Comparison of ENCODE assay signal across 11 mouse cellular contexts in the genomic region with DNA sequence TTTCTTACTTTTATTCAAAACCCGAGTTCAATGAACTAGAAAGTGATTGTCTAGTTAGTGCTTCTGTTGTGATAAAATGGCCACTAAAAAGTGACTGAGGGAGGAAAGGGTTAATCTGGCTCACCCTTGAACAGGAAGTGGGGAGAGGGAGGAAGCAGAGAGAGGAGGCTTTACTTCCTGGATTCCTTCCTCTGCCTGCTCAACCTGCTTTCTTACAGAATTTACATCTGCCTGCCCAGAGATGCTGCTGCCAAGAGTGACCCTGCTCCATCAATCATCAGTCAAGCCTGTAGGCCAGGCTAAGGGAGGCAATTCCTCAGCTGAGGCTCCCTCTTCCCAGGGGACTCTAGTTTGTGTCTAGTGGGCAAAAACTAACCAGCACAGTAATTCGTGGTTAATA.
DNase-seq lines count a peak whose midpoint lies in the region; ATAC-seq and TF ChIP-seq lines count a peak whose summit lies in the region.
"Had no signal": no experiment of that assay in that cellular context is flagged by ENCODE, and none has a peak within 500 bp of the region (broad histone marks: within the 10 kb centered on the region; RNA-seq: fewer than 3 reads in every experiment).

No protein-coding gene starts in this region.

- H3K27me3 ChIP-seq in kidney, adult 2 months (replicated peaks; ENCODE audit: control insufficient read depth, insufficient read depth, low read length) = no peaks in the 10 kb centered on the region
- H3K27me3 ChIP-seq: liver, embryonic 15.5 days; midbrain, embryonic 12.5 days had no signal

- DNase-seq in kidney, adult 2 months = peak; percentile 6
- DNase-seq in kidney, adult 18-20 months = no peak
- peak; percentile 34 for DNase-seq in CD4-positive helper T cell, adult 2 months (ENCODE audit: low read depth, low spot score)
- peak; percentile 61 for DNase-seq in naive thymus-derived CD4-positive, alpha-beta T cell, adult 2 months (ENCODE audit: low read depth)
- no peak for DNase-seq in layer of hippocampus, adult 11-12 months (ENCODE audit: low spot score)
- no peak for DNase-seq in adrenal gland, postnatal 14 days
- no peak for DNase-seq in adrenal gland, adult (ENCODE audit: inconsistent age in 2 of 2, low spot score in 1 of 2)

- peak; percentile 22 to 77; a peak in 1 of 4 replicates for ATAC-seq in hematopoietic stem cell, adult 5-6 weeks (replicated peaks in 1 of 2; ENCODE audit: insufficient read depth in 1 of 2, low FRiP score in 2 of 2, low TSS enrichment in 1 of 2, low read depth in 1 of 2, poor library complexity in 2 of 2, severe bottlenecking in 2 of 2)
- ATAC-seq: hindbrain, postnatal 0 days had no signal

- H3K36me3 ChIP-seq in kidney, adult 2 months (ENCODE audit: control insufficient read depth, insufficient read depth, low read length) = no peaks in the 10 kb centered on the region
- H3K36me3 ChIP-seq: liver, embryonic 15.5 days; midbrain, embryonic 12.5 days had no signal

- H3K4me1 ChIP-seq in kidney, adult 2 months (ENCODE audit: control insufficient read depth, insufficient read depth, low read length) = no peaks in the 10 kb centered on the region
- H3K4me1 ChIP-seq: liver, embryonic 15.5 days; midbrain, embryonic 12.5 days had no signal

- no peak overlapping the region for H3K27ac ChIP-seq in kidney, adult 2 months (ENCODE audit: insufficient read depth, low read depth, low read length)
- H3K27ac ChIP-seq: hindbrain, postnatal 0 days; liver, embryonic 15.5 days; midbrain, embryonic 12.5 days had no signal

- TF ChIP-seq CTCF in kidney, adult 2 months (conservative IDR thresholded peaks at IDR 0.05; ENCODE audit: insufficient read depth, insufficient read length, low read depth, low read length) = no peak

- H3K4me3 ChIP-seq in kidney, adult 2 months (ENCODE audit: insufficient read depth, low read depth, low read length) = no peak overlapping the region
- H3K4me3 ChIP-seq: liver, embryonic 15.5 days; midbrain, embryonic 12.5 days had no signal

- no peak for TF ChIP-seq POLR2A in kidney, adult 2 months (IDR thresholded peaks at IDR 0.05; ENCODE audit: low read depth, low read length)

- WGBS in kidney, adult 2 months = 40% methylated on average over 2 of the region's 2 CpGs

Comparison
In these comparisons a context has a peak if more than half of its experiments do, and no peak if none do; other contexts are left out.
1. DNase-seq: peak in kidney, adult 2 months (single experiment), CD4-positive helper T cell, adult 2 months (single experiment) and naive thymus-derived CD4-positive, alpha-beta T cell, adult 2 months (single experiment); none in kidney, adult 18-20 months (single experiment), layer of hippocampus, adult 11-12 months (single experiment), adrenal gland, postnatal 14 days (single experiment) and adrenal gland, adult (0 of 2).